Mouse (Mus musculus) activated CD4-positive, CD25-positive, alpha-beta regulatory T cell, adult 4 months (primary cell): ENCODE results near the gene Spn. TPM values are rescaled to one million over a fixed set of nuclear protein-coding genes. Genes with fewer than 3 reads are reported as not detected.

Experiments used
- ATAC-seq: one replicate; pipeline ENCODE4 v1.8.0; 2017
- polyA plus RNA-seq, 2 experiments: library from polyadenylated mRNA; unstranded; fragments of 100-300 nt; shearing (Covaris generic); gene quantifications; one replicate each; pipeline ENCODE4 v1.2.1; 2017

The Spn gene
- polyA plus RNA-seq, 2 experiments from 2014 or later, result 157 to 159 TPM

DNA sequence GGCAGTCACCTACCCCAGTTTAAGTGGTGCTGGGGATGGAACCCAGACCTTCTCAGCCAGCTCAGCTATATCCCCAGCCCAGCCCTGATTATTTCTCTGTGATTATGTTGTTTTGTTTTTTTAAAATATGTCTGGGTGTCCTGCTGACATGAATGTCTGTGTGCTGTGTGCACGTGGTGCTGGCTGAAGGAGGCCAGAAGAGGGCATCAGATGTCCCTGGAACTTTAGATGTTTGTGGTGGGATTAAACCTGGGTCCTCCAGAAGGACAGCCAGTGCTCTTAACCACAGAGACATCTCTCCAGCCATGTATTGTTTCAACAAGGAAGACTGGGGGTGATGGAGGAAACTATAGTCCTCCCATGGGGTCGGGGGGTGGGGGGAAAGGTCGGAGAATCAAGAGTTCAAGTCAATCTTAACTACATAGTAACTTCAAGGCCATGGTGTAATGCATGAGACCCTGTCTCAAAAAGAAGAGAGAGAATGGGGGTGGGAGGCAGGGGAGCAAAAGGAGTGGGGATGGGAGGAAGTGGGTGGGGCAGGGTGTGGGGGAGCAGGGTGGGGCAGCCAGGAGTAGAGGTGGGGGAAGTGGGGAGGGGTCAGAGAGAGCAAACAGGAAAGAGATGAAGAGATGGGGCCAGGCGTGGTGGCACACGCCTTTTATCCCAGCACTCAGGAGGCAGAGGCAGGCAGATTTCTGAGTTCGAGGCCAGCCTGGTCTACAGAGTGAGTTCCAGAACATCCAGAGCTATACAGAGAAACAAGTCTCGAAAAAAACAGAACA, 3.2 kb upstream of the Spn start:
- no peak for ATAC-seq

DNA sequence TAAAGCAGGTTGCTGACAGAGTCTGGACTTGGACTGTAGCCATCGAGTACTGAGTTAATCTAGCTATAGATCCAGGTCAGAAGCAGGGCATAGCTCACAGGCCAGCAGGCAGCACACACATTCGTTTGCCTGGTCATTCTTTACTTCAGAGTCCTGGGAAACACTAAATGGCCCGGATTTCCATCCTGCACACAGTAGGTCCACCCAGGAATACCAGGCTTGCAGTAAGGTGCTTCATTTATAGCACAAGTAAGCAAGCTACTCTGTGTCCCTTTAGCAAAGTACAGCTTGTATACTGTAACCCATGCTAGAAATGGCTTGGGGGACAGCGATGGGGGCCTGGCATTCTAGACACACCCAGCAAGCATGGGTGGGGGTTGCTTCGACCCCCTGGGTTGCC, 1.9 kb upstream of the Spn start:
- no peak for ATAC-seq

DNA sequence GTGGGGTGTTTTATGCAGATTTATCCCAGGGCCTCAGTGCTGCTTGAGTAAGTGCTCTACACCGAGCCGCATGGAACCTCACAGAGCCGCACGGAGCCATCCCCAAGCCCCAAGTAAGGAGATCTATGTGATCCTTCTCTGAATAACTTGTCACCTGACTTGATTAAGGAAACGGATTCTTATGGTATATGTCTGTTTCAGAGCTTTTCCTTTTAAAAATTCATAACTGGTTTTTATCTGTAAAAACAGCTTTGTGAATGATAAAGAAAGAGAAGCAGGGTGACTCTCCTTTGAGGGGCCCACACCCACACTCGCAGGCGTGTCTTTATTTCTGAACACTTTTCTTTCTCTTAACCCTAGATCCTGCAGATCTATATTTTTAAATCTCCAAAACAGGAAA, 1.5 kb upstream of the Spn start:
- no peak for ATAC-seq

DNA sequence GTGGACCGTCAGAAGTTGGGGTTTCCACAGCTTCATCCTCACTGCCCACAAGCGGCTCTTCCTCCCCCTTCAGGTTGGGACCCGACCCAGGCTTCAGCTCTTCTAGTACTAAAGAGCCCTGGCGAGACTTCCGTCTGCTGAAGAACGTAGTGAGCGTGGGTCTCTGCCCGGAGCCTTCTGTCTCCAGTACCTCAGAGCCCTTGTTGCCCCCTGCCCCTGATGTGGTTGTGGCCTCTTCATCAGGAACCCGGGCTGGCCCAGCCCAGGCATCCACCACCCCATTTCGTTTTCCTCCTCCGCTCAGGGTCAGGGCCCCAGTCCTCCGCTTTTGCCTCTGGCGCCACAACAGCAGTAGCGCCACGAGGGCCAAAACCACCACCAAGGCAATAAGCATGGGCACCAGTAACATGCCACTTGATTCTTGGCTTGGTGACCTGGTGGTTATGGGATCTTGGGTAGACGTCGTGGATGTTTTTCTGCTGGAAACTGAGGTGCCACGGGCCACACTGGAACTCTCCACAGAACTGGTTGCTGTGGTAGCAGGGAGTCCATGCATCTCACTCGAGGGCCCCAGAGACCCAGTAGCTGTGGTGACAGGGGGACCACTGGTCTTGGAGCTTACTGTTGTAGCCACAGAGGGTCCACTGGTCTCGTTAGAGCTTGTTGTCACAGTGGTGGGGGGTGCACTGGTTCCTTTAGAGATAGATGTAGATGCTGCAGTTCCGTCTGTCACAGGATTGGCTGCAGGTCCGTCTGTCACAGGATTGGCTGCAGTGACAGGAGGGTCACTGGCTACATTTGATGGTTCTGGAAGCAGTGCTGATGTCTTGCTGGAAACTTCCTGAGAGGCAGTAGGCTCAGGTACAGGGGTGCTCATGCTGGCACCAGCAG, 1.2 kb downstream of the Spn start:
- ATAC-seq, result no peak

DNA sequence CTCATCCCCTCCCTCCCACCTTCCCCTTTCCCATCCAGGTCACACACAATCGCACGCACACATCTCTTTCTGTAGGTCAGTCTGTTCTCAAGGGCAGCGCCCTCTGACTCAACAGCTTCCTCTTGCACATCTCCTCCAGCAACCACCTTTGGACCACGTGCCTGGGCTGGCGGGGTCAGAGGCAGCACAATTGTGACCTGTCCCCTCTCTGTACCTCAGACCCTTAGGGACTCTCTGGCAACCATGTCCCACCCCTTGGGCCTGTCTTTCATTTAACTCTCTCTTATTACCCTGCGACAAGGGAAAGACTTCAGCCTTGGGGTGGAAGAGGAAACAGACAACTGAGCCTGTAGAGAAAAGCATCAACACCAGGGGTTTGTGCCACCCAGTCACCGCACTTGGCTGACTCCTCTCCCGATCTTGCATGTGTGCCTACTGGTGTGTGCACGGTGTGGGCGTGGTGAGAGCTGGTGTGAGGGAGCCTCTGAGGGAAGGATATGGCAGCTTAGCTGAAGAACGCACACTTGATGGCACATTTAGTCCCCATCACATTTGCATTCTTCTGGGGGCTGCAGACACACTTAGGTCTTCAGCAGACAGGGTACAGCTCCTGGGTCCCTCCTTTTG, 2.7 kb downstream of the Spn start:
- peak; percentile 13 for ATAC-seq

DNA sequence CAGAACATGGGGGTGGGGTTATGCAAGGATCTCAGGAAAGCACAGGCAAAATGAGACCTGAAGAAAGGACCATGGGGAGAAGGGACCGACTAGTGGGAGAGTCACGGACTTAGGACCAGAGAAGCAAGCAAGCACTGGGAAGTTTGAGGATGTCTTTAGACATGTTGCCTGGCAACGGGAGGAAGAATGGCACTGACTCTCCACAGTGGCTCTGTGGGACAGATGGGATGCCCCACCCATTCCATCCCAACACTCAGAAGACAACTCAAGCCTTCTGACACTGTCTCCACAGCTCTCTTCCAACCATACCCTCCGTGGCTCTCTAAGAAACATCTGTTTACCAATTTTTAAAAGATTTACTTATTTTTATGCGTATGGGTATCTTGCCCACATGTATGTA, 4.5 kb downstream of the Spn start:
- ATAC-seq, result no peak

DNA sequence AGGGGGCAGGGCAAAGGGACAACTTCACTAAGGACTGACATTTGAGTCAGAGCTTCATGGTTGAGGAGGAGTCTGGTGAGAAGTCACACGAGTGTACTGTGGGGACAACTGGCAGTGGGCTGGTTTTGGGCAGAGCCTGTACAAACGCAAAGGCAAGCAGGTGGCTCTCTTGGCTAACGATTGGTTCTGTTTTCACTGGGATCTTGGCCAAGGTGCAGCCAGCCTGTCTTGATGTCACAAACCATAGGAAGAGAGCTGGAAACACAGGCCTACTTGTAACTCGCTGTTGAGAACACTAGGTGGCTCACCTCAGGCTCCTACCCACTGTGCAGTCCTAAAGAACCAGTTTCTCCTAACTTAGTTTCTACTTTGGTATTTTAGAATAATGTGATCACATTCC, 8.0 kb downstream of the Spn start:
- ATAC-seq, result peak; percentile 58

DNA sequence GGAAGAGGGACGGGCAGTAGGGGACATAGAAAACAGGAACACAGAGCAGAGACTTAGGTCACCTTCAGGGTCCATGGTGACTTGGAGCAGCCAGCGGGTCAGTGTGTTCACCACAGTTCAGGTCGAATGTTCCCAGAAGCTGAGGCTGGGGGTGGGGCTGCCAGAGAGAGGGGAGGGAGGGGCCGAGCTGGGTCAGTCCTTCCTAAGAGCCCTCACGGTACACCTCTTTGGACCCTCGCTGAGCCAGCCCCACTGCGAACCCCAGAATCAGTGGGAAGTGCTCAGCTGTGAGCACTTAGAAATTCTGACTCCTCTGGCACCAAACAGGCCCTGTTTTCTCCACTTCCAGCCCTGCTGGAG, 15.7 kb downstream of the Spn start, which contains the start of gene Qprt:
Gene Qprt (minus strand): TSS at position 316 of the 360 bp plus-strand sequence.
- ATAC-seq, result no peak

DNA sequence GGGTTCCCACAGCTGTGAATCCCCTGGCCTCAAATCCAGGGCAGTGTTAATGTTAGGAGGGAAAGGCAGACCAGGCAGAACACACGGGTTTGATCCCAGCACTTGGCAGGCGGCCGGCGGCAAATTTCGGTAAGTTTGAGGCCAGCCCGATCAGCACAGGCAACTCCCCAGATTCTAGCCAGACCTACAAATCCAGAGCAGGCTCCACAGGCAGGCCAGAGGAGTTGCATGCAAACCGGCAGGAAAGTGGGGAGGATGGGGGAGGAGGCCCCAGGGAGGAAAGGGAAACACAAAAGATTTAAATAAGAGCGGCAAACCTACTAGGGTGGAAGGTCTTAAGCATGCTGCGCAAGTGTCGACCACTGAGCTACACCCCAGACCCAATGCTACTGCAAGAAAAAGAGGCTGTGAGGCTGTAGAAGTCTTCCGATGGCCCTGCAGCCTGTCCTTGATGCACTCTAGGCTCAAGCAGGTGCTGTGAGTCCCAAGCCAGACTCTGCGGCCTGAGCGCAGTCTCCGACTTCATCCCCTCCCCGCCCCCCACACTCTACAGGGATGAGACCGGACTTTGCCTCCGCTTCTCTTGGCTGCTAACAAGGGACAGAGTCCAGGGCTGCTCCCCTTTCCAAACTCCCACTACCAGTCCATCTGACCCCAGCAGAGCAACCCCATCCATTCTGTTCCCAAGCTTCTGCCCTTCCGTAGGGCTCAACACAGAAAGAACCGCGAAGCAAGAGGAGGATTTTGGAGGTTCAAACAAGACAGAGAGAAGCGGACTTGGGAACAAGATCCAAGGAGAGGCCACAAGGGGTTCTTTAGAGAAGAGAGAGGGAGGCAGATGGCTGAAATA, 16.3 kb downstream of the Spn start:
- ATAC-seq, result no peak

DNA sequence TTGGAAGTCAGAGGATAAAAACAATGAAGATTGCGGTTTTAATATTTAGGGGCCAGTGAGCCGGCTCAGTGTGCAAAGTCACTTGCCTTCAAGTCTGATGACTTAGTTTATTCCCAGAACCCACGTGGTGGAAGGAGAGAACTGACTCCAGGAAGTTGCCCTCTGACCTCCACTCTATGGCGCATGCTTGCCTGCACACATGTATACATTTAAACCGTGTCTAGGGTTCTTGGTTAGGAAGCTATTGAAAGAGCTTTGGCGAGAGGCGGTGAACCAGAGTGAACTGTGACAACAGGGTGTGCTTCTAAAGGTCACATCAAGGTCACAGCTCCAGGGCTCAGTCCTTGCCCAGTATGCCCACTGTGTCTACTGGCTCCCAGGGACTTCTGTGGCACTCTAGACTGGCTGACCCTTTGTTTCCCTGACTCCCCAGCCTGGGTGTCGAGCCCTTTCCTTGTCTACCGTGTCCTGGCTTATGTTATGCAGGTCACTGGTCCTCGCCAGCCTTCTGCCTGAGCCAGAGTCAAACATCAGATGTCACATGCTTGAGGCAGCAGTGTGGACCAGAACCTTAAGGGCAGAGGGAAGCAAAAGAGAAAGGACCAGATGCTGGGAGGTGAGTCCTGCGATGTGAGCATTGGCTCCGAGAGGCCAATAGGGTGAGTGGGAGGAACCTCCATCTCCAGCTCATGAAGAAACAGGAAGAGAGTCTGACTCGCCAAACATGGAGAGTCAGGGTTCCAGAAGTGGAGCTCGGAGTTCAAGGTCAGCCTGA, 18.8 kb downstream of the Spn start:
- ATAC-seq, result no peak

DNA sequence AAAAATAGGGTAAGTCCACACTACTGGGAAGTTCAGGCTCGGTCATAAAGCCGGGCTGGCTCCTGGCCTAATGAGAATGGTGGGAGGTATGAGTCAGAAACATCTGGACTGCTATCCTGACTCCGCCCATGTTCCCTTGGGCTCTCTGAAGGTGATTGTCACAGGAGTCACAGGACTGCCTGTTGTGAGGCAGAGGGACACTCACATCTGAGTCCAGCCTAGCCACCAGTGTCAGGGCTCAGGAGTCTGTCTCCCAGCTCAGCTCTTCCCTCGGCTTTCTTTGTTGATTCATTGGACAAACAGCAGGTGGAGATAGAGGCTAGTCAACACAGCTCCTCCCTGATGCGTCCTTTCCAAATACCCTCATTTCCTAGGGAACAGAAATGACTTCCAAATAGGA, 19.7 kb downstream of the Spn start:
- ATAC-seq, result no peak

DNA sequence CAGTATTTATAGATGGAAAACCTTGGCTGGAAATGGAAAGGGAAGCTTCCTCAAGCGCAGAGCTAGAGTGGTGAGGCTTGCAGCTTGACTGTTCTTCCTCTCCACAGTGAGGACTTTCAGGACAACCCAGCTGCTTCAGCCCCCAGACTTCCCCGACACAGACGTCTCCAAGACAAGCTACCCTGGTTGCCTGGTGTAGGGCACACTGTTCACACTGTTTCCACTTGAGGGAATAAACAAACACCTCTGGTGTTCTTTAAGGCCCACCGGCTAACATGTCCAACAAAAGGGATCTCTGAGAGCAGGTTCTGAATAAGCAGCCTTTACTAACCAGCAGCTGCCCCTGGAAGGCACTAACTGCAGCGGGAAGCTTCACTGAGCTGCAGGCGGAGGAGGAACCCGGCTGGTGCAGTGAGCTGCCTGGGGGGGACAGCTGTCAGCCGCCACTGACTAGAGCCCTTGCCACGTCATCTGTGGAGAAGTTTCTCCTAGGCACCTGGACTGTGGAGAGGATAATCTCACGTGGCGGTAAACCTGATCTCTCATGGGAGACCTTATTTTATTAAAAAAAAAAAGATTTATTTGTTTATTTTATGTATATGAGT, 21.2 kb downstream of the Spn start:
- ATAC-seq, result no peak

DNA sequence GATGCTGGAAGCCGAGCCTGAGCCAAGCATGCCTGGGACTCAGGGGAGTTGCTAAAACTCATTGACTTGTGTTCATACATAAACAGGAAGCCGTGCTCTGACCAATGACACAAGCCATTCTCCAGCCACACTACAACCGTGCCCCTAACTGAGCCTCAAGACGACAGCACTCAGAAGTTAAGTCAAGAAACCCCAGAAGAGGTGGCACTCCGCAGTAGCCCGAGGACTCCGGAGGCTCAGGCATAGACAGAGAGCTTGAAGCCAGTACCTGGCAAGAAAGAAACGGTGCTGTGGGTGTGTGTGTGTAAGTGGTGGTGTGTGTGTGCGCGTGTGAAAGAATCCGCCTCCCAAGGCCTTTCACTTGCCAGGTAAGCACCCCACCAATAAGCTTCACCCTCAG, 22.7 kb downstream of the Spn start:
- no peak for ATAC-seq

DNA sequence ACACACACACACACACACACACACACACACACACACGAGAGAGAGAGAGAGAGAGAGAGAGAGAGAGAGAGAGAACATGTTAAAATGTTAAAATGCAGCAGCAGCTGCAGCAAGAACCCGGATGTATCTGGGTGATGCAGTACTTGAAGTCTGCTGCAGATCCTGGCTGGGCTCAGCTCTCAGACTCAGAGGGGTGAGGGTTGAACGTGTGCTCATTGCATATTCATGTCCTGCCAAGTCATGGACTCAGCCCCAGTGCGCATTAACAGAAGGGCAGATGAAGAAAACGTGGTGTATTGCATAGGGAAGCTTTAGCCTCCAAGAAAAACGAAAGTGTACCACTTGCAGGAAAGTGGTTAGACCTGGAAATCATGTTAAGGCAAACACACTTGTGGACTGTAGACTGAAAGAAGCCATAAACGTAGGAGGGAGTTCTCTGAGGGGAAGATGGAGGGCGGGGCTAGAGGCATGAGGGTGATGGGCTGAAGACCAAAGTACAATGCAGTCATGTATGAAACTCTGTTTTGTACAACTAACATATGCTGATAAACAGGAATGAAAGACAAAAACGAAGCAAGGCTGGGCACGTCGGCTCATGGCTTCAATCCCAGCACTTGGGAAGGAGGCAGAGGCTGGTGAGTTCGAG, 23.9 kb downstream of the Spn start:
- peak; percentile 49 for ATAC-seq

DNA sequence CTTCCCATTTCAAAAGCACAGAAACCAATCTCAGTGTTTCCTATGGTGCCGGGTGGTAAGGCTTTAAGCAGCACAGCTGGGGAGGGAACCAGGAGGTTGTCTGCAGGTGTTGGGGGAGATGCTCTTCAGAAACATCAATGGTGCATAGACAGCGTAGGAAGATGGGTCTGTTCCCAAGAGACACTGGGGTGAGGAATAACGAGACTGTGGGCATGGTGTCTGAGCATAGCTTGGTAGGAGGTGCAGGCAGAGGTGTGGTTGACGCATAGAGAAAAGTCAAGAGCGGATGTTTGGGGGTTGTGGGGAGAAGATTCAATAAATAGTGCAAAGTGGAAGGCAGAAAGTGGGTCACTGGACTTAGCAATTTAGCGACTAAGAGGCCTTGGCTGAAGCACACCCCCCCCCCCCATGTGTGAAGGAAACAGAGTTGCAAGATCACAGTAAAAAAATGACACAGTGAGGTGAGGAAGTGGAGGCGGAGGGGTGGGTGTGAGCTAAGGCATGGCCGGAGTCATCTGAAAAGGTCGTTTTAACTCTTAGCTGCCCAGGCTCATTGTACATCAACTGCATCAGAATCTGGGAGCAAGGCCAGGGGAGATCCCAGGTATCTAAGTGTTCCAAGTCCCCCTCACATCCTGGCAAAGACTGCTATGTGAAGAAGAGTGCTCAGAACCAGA, 24.6 kb downstream of the Spn start:
- peak; percentile 71 for ATAC-seq

DNA sequence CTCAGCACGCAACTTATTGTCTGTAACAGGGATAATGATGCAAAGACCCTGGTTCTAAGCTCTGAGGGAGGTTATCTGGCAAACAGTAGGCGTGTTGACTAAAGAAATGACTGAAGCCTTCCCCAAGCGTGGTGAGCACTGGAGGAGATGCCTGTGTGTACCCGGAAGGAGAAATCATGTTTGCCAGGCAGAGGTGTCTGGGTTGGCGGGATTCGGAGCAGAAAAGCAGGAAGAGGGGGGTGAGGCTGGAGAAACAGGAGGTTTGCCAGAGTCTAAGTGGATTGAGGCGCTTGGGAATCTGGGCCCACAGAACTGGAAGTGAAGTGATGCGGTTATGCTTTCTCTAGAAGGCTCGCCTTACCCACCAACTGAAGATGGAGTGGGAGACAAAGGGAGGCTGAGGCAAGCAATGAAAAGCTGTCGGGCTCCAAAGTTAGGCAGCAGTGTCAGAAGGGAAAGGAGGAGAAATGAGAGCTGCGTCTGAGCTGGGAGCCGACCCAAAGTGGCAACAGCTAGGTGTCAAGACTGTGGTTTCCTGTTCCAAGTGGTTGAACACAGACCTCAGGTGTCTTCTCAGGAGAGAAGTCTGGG, 25.3 kb downstream of the Spn start:
- peak; percentile 23 for ATAC-seq

DNA sequence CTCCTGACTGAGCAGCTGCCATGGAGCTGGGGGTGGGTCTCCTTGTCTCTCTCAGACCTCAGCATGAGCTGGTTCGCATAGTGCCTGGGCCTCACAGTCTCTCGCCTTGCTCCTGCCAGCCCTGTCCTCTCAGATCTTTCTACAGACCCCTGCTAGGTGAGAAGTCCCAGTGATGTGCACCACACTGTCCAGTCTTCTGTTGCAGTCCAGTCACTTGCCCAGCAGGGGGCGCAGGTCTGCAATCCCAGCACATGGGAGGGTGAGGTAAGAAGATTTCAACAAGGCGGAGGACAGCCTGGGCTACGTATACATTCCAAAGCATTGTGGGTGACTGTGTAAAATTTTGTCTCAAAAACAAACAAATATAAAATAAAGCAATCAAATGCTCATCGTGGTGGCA, 26.2 kb downstream of the Spn start:
- ATAC-seq, result no peak

DNA sequence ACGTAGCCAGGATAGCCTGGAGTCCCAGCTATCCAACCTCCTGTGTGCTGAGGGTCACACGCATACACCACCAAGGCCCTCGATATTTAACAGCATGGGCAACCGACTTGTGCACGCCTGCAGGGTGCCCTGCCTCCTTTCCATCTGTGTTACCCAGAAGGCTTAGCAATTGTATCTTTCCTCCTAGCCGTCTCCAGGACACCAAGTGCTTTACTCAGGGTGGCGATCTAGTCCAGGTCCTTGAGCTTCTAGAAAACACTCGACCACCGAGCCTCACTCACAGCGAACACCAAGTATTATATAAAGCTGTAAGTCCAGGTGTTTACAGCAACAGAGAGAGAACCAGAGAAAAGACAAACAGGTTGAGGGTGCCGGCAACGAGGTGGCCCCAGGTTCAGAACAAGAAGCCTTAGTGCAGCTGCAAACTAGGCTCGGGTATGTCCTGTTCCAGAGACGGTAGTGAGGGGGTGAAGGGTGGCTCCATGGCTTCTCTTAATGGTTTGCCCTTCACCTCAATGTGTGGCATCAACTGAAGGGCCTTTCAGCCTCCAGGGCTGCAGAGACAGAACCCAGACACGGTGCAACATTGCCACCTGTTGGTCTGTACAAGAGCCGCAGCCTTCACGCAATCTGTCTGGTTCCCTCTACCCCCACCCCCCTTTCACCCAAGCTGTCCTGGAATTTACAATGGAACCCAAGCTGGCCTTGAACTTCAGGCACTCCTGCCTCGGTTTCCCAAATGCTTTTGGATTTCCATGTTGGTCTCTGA, 27.2 kb downstream of the Spn start:
- ATAC-seq, result peak; percentile 23

DNA sequence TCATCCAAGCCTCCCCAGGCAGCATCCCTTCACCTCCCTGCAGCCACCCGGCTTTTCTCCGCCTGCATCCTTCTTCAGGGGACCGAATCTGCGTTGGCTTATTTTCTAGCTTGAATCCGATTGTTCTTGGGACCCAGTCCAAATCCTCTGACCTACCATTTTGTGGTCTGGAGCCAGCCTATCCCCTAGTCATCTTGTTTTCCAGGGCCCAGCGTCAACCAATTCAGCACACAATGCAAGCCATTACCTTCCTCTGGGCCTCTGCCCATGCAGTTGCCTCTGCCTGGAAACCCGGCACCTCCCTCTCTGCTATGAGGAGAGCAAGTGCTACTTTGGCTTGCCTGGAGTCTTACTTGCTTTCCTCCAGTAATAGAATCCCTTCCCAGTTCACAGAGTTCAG, 32.1 kb downstream of the Spn start:
- ATAC-seq, result no peak
